Mouse (Mus musculus) liver, embryonic 14.5 days (tissue): ENCODE data around the gene Mrvi1. TPM values are rescaled to one million over a fixed set of nuclear protein-coding genes. Genes with fewer than 3 reads are reported as not detected.

Experiments used
- ATAC-seq: fragments of 200-750 bp; cut with Nextera tagmentation; 2 replicates; pipeline ENCODE4 v1.8.0; 2017; ENCODE audit warnings: moderate number of reproducible peaks, mild to moderate bottlenecking, moderate library complexity; ENCODE audit not compliant: insufficient read depth
- DNase-seq, 3 experiments: peaks; one replicate each; pipeline ENCODE4 v3.0.0-alpha.2; 2012 to 2013; ENCODE audit warnings: low read depth in 3 of 3, low spot score in 3 of 3
- H3K27ac ChIP-seq: fragments of 300-500 bp; sonication (generic); 2 replicates; pipeline ENCODE4 v1.5.1; 2014; ENCODE audit warnings: moderate library complexity, mild to moderate bottlenecking, control low read depth, inconsistent platforms
- H3K27me3 ChIP-seq: fragments of 300-500 bp; sonication (generic); 2 replicates; pipeline ENCODE4 v1.6.1; 2014; ENCODE audit warnings: mild to moderate bottlenecking, low read length, moderate library complexity; ENCODE audit not compliant: control insufficient read depth, insufficient read depth
- H3K36me3 ChIP-seq: fragments of 300-500 bp; sonication (generic); replicated peaks from 2 replicates; pipeline ENCODE4 v1.6.1; 2014; ENCODE audit warnings: low read depth; ENCODE audit not compliant: control insufficient read depth, insufficient read depth
- H3K4me1 ChIP-seq, 2 experiments: fragments of 200-500 bp in 1 of 2; fragments of 300-500 bp in 1 of 2; sonication (generic) in 1 of 2; replicated peaks; 2 replicates each; pipeline ENCODE4 v1.6.1; 2012 to 2014; ENCODE audit warnings: antibody characterized with exemption in 1 of 2, inconsistent platforms in 1 of 2, low read length in 1 of 2; ENCODE audit not compliant: control insufficient read depth in 2 of 2, insufficient read depth in 2 of 2
- H3K4me2 ChIP-seq: fragments of 300-500 bp; sonication (generic); 2 replicates; pipeline ENCODE4 v1.6.1; 2014; ENCODE audit warnings: low read depth, mild to moderate bottlenecking, control low read depth, moderate library complexity
- H3K4me3 ChIP-seq, 2 experiments: fragments of 200-500 bp in 1 of 2; fragments of 300-500 bp in 1 of 2; sonication (generic) in 1 of 2; 2 replicates each; pipeline ENCODE4 v1.5.1; 2012 to 2014; ENCODE audit warnings: low read depth in 2 of 2, low read length in 2 of 2, mild to moderate bottlenecking in 2 of 2, control low read depth in 1 of 2, inconsistent platforms in 1 of 2, moderate library complexity in 1 of 2; ENCODE audit not compliant: insufficient read depth in 1 of 2
- H3K9ac ChIP-seq: fragments of 300-500 bp; sonication (generic); replicated peaks from 2 replicates; pipeline ENCODE4 v1.6.1; 2014; ENCODE audit warnings: mild to moderate bottlenecking, control low read depth, moderate library complexity
- H3K9me3 ChIP-seq: fragments of 300-500 bp; sonication (generic); 2 replicates; pipeline ENCODE4 v1.6.1; 2016; ENCODE audit warnings: low read length, mixed read lengths; ENCODE audit not compliant: control insufficient read depth
- CTCF ChIP-seq: IDR thresholded peaks from 2 replicates; pipeline ENCODE4 v1.5.1; 2016; ENCODE audit warnings: antibody characterized with exemption, low read depth, control low read depth
- EP300 ChIP-seq: IDR thresholded peaks from 2 replicates; pipeline ENCODE4 v1.6.1; 2016; ENCODE audit warnings: antibody characterized with exemption, low read depth
- WGBS: fragments of 180-500 bp; shearing (Covaris S2); extraction: QIAGEN DNeasy Blood & Tissue Kit; methylation state at CpG from one replicate; pipeline ENCODE4 v1.1.7; 2014; ENCODE audit not compliant: insufficient replicate concordance; 5-methylcytosine and 5-hydroxymethylcytosine counted together
- polyA plus RNA-seq, 2 experiments: library from polyadenylated mRNA; depleted of rRNA in 1 of 2; stranded (reverse) in 1 of 2; unstranded in 1 of 2; fragments of >200 nt; fragmentation: Nextera tagmentation in 1 of 2; extraction: Ambion mirVana in 1 of 2; gene quantifications; 2 replicates each; pipeline versions ENCODE4 v1.2.1 to v1.2.3; 2012 to 2014

The Mrvi1 gene
- polyA plus RNA-seq, 2 experiments = 3.7 to 4.7 TPM

DNA sequence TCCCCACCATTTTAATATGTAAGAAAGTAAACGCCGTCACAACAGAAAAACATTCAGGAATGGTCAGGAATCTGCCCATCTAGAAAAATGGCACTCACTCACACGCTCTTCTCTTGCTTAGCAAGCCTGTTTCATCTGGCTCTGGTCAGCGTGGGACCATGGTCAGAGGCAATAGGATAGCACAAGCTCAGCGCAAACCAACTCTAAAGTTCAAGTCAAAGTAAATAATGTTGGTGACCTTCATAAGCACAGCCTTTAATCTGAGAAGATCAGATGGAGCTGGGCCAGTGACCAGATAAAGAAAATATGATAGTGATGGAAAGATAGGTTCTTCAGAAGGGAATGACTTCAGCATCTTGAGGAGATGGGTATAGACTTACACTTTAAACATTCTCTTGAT is 37.9 kb downstream of the Mrvi1 start:
- H3K9ac ChIP-seq = no peak overlapping the region
- DNase-seq (no peak), ATAC-seq (no peak)
- H3K9me3 ChIP-seq = no peaks in the 10 kb centered on the region
- WGBS = 82% methylated on average over 5 of the region's 5 CpGs
- TF ChIP-seq CTCF (no peak), EP300 (no peak)
- H3K4me1 ChIP-seq = peaks cover 14 to 26% of the 10 kb centered on the region in 2 experiments
- H3K4me3 ChIP-seq = no peak overlapping the region
- no peak overlapping the region for H3K4me2 ChIP-seq
- no peaks in the 10 kb centered on the region for H3K36me3 ChIP-seq
- H3K27ac ChIP-seq = no peak overlapping the region
- H3K27me3 ChIP-seq = no peaks in the 10 kb centered on the region

DNA sequence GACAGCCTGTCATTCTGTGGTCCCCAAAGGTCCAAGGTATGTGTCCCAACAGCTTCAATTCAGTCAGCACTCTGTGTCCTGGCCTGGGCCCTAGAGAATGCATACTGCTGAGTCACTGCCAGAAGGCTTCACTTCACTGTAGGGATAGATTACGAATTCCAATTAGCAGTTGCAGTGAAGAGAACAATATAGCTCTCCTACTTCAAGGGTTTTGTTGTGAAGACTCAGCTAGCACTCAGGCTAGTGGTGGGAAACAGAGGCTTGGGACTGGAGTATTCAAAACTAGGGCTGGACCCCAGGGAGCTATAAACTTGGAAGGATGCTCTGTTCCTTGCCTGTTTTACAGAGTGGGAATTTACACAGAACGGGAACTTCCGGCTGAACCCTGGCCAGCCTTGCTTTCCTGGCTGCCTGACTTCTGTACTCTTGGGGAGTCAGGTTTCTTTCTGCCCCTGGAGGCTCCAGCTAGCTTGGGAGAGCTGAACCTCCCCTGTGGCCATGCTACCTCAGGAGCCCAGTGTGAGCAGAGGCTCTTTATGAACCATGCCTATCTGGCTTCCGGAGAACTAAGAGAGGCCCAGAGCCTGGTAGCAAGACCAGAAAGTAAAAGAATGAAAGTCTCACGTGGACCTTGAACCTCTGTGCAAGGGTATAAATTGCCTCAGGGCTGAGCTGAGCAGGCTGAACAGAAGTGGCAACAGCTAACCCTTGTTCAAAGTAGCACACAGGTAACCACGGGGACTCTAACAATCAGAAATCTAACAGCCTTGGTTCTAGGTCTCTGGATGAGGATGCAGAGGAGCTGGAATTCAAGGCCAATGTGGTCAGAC is 40.3 kb downstream of the Mrvi1 start:
- peak overlapping the region; percentile 58 for H3K27ac ChIP-seq
- H3K9ac ChIP-seq = peak overlapping the region; percentile 29
- peak; percentile 37; the same call in 1 of the 2 replicates for TF ChIP-seq EP300
- no peak for TF ChIP-seq CTCF
- H3K4me1 ChIP-seq = peaks cover 14 to 26% of the 10 kb centered on the region in 2 experiments
- ATAC-seq = peak; percentile 90
- peak; percentile 60 to 62 (median 60) for DNase-seq
- H3K27me3 ChIP-seq = no peaks in the 10 kb centered on the region
- 43% methylated on average over 6 of the region's 6 CpGs for WGBS
- H3K4me3 ChIP-seq = no peak overlapping the region
- H3K9me3 ChIP-seq = no peaks in the 10 kb centered on the region
- H3K36me3 ChIP-seq = no peaks in the 10 kb centered on the region
- no peak overlapping the region; the same call in 1 of the 2 replicates for H3K4me2 ChIP-seq

DNA sequence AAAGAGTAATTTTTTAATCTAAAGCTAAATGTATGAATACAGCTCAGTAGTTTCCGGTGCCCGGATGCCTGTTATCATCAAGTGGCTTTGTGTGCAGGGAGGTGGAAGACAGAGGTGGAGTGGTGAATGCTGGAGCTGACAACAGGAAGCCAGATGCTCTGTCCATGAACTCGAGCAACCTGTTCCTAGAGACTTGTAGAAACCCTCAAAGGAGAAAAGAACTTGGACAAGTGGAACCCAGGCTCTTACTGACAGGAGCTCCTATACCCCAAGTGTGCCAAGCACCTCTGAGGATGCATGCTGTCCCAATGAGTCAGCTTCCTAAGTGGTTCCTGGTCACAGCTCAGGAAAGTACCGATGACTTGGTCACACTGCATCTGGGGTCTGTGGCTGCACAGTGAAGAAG is 41.1 kb downstream of the Mrvi1 start:
- Histone ChIP-seq H3K4me1 (peaks cover 14 to 26% of the 10 kb centered on the region in 2 experiments), H3K4me2 (no peak overlapping the region; the same call in 1 of the 2 replicates), H3K36me3 (no peaks in the 10 kb centered on the region), H3K4me3 (no peak overlapping the region), H3K27ac (peak overlapping the region; percentile 58), H3K9me3 (no peaks in the 10 kb centered on the region), H3K27me3 (no peaks in the 10 kb centered on the region), H3K9ac (peak overlapping the region; percentile 24)
- DNase-seq (no peak), ATAC-seq (peak; percentile 64)
- TF ChIP-seq CTCF (no peak), EP300 (no peak)
- 17% methylated on average over 4 of the region's 4 CpGs for WGBS

DNA sequence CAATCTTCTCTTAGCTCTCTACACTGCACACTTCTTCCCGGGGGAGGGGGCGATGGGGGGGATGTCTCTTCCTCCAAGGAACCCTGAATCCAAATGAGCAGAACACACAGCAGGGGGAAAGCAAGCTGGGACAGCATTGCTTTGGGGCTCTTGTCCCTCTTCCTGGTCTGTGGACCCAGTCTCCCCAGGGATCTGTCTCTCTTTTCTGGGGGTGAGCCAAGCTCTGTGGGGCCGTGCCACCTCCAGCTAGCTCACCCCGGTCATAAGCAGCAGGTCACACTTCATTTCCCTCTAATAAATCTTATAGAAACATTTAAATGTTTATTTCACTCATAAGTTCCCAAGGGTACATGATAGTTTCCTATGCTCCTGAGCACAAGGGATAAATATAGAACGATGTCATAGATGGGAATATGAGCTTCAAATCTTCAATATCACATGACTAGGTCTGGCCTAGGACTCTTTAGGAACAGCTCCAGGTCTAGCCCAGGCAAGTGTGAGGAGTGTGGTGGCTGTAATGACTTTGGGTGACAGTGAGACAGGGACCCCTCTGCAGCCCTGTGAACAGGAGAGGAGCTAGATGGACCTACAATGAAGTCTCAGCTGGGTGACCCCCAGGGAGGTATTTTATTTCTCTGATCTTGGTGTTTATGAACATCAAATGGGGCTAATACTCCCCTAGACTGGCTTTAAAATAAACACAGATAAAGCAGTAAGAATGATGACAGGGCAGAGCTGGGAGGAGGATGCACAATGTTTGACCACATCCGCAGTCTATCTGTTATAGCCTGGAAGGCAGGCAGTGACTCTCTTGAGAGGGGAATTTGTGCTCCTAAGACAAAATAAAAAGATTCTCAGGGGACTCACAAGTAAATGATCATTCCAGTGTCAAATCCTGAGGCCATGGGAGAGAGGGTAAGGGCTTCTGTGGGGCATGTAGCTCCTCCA is 46.2 kb downstream of the Mrvi1 start:
- H3K27ac ChIP-seq = no peak overlapping the region
- DNase-seq = no peak
- H3K4me2 ChIP-seq = no peak overlapping the region
- H3K27me3 ChIP-seq = no peaks in the 10 kb centered on the region
- TF ChIP-seq EP300 (no peak), CTCF (no peak)
- no peaks in the 10 kb centered on the region for H3K9me3 ChIP-seq
- no peak overlapping the region for H3K9ac ChIP-seq
- peaks cover 4 to 13% of the 10 kb centered on the region in 2 experiments for H3K4me1 ChIP-seq
- WGBS = 58% methylated on average over 6 of the region's 6 CpGs
- no peaks in the 10 kb centered on the region for H3K36me3 ChIP-seq
- no peak overlapping the region for H3K4me3 ChIP-seq
- no peak for ATAC-seq
